Mouse (Mus musculus) spleen, adult 18-20 months (tissue): Measurements from ENCODE around the gene Epha2.

Experiments
- DNase-seq, 2 experiments: peaks; one replicate each; pipeline ENCODE4 v3.0.0; 2022; ENCODE audit warnings: mixed read lengths in 2 of 2

The Epha2 gene

GRCm38 (mm10) chr4:141280471-141280870 is 20.6 kb upstream of the Epha2 start:
- no peak for DNase-seq

GRCm38 (mm10) chr4:141281153-141281552 is 19.9 kb upstream of the Epha2 start:
- no peak for DNase-seq

- no peak for DNase-seq
Measured at GRCm38 (mm10) chr4:141281578-141281977, 19.5 kb upstream of the Epha2 start.

GRCm38 (mm10) chr4:141282087-141282486 is 19.0 kb upstream of the Epha2 start:
- DNase-seq: no peak

GRCm38 (mm10) chr4:141282623-141283022 is 18.4 kb upstream of the Epha2 start:
- no peak for DNase-seq

GRCm38 (mm10) chr4:141283176-141283878 is 17.7 kb upstream of the Epha2 start:
- DNase-seq: no peak

- no peak for DNase-seq
Measured at GRCm38 (mm10) chr4:141283879-141284411, 17.1 kb upstream of the Epha2 start.

GRCm38 (mm10) chr4:141284486-141284885 is 16.6 kb upstream of the Epha2 start:
- DNase-seq: no peak

GRCm38 (mm10) chr4:141285128-141285527 is 15.9 kb upstream of the Epha2 start:
- DNase-seq: no peak

- no peak for DNase-seq
Measured at GRCm38 (mm10) chr4:141286860-141287517, 14.1 kb upstream of the Epha2 start.

- no peak for DNase-seq
Measured at GRCm38 (mm10) chr4:141287518-141288004, 13.5 kb upstream of the Epha2 start.

GRCm38 (mm10) chr4:141288152-141288551 is 12.9 kb upstream of the Epha2 start:
- no peak for DNase-seq

- no peak for DNase-seq
Measured at GRCm38 (mm10) chr4:141291571-141292375, 9.3 kb upstream of the Epha2 start.

- no peak for DNase-seq
Measured at GRCm38 (mm10) chr4:141295774-141296186, 5.3 kb upstream of the Epha2 start.

- DNase-seq: no peak
Measured at GRCm38 (mm10) chr4:141297934-141298333, 3.1 kb upstream of the Epha2 start.

- DNase-seq: no peak
Measured at GRCm38 (mm10) chr4:141299356-141299755, 1.7 kb upstream of the Epha2 start.

GRCm38 (mm10) chr4:141300196-141300595 is 844 bp upstream of the Epha2 start:
- DNase-seq: no peak

- DNase-seq: no peak
Measured at GRCm38 (mm10) chr4:141301591-141302427, 769 bp downstream of the Epha2 start.

- no peak for DNase-seq
Measured at GRCm38 (mm10) chr4:141302428-141303401, 1.7 kb downstream of the Epha2 start.

GRCm38 (mm10) chr4:141303402-141304222 is 2.6 kb downstream of the Epha2 start:
- DNase-seq: no peak
